Mouse (Mus musculus) adrenal gland, postnatal 4 days (tissue): ENCODE data around the gene Hoxa1. TPM values are rescaled to one million over a fixed set of nuclear protein-coding genes. Genes with fewer than 3 reads are reported as not detected.

Experiments used
- DNase-seq, 2 experiments: peaks; one replicate each; pipeline ENCODE4 v3.0.0; 2021 to 2022; ENCODE audit warnings: low spot score in 2 of 2, mixed read lengths in 2 of 2
- total RNA-seq, 2 experiments: library from RNA; stranded (reverse); gene quantifications; 2 replicates each; pipeline ENCODE4 v1.2.3; 2021

Hoxa1 gene
- total RNA-seq, 2 experiments from 2014 or later: 1.2 to 1.4 TPM

DNA sequence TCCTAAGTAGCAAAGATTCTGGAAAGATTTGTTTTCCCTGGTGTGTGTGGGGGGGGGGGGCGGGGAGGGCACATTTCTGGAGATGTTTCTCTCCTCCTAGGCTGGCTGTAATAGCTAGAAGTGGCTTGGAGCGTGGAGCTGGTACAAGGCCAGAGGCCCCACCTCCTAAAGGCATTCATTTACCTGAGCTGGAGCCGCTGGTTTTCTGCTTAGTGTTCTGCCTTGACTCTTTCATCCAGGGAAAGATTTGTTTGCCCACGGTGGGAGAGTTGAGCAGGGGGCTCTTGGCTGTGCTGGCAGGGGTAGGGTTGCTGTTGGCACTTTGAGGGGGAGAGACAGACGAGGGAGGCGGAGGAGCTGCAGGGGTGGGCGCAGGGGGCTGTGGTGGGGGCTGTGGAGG lies 13.8 kb upstream of the Hoxa1 start:
- no peak for DNase-seq

DNA sequence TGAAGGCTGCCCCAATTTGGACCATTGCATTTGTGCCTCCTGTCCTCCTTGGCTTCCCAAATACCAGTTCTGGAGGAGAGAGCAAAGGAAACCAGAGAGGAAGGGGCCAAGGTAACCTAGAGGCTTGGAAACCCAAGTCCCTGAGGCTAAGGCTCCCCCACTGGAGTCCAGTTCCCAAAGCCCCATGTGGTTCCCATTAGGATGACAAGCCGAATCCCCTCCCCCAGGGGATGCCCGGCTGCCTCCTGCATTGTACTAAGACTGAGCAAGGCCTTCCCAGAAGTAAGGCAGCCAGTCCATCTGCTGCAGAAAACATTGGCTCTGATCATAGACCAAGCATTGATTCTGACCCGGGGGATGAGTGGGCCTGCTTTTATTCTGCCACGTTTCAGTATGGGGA lies 13.2 kb upstream of the Hoxa1 start:
- DNase-seq: no peak

DNA sequence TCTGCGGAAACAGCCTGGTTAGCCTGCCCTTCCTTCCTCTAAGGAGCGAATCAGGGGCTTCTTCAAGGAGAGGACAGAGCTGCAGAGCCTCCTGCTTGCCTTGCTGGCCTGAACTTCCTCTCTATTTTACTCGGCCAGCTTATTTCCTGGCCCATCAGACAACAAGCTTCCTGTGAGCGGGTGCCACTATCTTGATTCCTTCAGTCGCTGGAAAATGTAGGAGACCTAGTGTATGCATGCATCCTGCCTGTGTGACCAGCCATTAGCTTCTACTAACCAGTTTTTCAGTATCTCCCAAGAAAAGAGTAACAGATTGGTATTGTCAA lies 12.7 kb upstream of the Hoxa1 start:
- no peak for DNase-seq

DNA sequence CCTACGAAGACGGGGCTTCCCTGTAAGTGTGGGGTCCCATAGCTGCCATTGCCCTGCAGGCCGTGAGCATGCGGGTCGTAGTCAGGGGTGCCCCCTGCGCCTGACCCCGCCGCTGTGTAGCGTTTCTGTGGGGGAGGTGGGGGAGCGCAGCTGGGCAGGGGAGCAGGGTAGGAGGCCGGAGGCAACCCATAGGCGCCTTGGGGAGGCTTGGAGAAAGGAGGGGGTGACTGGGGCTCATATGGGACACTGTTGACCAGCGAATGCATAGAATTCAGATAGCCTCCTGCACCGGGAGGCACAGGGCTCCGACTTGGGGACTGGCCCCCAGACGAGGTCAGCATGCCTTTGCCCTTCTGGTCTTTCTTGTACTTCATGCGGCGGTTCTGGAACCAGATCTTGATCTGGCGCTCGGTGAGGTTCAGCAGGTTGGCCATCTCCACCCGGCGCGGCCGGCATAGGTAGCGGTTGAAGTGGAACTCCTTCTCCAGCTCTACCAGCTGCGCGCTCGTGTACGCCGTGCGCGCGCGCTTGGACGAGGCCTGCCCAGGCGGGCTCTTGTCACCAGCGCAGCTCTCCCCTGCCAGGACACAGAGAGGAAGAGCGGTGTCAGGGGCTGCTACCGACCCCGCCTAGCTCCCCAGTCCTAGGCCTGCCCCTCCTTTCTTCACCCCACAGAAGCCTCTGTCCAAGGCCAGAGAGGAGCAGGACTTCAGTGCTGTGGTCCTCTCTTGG lies 12.2 kb upstream of the Hoxa1 start:
- DNase-seq: peak in 1 of 2 experiments; percentile 37

DNA sequence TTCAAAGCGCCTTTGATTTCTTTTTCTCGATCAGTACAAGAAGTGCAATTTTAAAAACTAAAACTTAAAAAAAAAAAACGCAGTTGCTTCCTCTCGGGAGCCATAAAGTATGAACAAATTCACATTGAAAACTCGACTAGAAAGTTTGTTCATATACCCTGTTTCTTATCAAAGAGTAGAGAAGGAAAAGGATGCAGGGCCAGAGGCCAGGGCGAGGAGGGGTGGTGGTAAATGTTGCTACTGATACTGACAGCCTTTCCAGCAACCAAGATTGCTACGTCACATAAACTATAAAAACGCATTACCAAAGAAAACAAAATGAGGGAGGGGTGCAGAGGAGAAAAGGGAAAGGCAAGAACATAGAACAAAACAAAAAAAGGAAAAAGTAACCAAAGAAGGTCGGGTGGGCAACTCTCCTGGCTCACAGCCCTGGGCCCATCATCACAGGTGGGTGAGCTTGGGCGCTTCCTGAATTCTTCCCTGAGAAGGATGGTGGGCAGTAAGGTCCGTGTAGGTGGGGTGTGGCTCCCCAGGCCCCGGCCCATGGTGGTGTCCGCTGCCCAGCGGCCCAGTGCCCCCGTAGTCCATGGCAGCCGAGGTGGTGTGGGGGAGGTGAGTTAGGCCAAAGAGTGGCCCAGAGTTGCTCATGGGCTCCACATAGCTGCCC lies 11.5 kb upstream of the Hoxa1 start:
- DNase-seq: no peak

DNA sequence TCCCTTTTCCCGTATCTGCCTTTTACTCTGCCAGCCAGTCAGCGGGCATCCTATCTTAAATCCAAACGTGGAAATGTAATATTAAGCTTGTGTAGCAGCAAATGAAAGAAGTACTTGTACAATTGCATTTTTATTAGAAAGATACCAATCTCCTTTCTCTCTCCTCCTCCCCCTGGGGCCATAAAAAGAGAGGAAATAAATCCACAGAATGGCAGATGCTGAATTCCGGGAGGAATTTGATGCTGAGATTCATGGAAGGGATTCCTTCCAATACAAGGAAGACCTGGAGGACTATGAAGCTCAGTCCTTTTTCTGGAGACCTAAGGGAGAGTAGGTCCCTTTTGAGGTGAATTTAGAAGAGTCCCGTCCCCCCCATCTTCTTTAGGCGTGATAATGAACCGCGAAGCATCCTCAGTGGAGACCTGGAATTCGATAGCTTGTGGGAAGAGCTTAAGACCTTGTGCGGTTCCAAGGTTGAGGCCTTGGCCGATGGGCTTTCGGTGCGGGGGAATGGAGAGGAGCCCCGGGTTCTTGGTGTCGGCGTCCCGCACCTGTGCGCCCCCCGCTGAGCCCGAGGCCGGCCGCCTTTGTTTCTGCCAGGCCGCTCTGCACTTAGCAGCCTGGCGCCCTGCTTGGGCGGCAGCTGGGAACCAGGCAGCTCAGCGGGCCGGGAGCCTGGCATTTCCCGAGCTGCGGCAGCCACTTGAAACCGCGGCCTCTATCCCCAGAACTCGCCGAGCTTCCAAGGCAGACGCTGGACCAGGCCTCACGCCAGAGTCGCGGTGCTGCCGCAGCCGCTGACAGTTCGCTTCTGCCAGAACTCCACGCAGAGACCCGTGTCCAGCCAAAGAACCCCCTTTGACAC lies 10.3 kb upstream of the Hoxa1 start:
- DNase-seq: no peak

DNA sequence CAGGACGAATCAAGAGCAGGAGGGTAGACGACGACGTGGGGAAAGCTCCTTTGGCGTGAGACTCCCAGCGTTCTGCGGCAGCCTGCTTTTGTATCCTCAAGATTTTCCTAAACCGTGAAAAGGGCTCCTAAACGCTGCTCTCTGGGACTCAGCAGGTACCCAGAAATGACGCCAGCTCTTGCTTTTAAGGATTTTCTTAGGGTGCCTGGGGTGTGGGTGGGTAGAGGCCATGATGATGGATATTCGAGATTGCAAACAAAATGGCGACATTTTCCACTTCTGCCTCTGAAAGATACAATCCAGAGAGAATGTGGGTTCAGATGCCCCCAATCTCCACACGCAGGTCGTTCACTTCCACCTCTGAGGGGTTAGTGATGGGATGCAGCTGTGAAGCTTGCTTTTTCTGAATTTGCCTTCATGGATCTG lies 9.6 kb upstream of the Hoxa1 start:
- no peak for DNase-seq

DNA sequence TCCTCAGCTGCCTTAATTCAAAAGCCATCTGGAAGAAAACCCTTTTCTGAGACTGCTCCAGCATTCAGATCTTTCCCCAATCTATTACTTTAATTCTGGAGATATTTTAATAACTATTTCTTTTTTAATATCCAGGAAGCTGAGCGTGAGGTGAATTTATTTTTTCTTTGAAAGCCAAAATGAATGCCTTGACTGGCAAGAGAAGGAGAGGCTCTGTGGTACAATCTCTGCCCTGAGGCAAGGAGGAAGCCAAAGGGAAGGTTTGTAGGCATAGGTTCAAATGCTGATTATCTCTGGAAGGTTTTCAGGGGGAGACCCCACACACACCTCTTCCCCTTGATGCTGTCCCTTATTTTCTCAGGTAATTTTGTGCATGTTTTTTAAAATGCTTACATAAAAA lies 9.1 kb upstream of the Hoxa1 start:
- DNase-seq: no peak

DNA sequence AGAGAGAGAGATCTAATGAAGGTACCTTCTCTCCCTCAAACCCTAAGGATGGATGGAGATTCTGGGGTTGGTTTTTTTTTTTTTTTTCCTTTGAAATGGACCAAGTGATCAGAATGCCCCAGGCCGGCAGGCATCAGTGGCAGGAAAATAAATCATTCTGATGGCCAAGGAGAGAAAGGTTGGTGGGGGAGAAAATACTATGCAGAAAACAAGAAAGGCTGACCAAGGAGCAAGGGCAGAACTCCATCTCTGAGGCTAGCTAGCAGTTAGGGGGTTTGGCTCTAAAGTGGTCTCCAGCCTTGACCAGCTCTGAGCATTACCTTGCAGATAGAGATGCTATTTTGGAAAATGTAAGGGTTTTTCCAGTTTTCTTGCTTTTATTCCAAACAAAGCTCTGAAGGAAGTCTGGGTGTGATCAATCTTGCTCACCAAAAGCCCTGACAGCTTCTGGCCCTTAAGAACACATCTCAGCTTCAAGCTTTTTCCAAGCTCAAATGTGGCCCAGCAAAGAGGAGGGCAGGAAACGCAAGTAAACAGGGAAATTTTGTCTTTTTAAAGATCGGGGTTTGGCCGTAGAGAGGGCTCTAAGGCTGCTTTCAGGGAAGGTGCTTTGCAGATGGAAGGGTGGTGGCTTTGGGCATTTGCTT lies 8.4 kb upstream of the Hoxa1 start:
- no peak for DNase-seq

DNA sequence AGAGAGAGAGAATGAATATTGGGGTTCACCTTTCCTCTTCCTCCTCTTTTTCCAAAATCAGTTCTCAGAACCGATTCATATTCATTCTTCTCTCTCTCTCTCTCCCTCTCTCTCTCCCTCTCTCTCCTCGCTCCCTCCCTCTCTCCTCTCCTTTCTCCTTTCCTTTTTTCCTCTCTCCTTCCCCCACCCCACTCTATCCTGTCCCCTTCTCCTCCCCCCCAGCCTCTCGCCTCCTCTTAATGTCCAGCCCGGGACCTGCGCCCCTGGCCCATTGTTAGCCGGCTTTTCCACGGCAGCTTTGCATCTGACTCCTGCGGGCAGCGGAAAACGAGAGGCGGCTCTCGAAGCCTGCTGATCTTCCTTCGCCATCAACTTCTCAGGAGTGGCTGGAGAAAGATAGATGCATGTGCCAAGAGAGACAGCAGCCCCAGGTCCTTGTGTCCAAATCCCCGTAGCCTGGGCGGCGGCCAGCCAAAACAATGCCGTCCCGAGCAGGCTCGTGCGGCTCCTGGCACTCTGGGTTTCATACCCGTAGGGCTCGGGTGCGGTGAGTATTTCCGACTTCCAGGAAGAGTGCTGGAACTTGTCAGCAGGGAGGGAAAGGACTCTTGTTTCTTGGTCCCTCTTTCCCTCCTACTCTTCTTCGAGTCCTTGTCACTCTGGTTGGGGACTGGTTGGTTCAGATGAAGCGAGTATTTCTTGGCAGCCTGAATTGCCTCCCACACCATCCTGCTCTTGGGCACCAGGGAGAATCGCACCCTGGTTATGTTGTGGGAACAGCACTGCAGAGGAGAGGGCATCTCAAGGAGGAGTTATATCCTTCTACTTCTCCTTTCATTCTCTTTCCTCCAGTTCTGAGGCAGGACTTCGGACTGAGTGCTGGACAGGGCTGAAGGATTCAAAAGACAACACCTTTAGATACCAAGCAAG lies 7.6 kb upstream of the Hoxa1 start:
- no peak for DNase-seq

DNA sequence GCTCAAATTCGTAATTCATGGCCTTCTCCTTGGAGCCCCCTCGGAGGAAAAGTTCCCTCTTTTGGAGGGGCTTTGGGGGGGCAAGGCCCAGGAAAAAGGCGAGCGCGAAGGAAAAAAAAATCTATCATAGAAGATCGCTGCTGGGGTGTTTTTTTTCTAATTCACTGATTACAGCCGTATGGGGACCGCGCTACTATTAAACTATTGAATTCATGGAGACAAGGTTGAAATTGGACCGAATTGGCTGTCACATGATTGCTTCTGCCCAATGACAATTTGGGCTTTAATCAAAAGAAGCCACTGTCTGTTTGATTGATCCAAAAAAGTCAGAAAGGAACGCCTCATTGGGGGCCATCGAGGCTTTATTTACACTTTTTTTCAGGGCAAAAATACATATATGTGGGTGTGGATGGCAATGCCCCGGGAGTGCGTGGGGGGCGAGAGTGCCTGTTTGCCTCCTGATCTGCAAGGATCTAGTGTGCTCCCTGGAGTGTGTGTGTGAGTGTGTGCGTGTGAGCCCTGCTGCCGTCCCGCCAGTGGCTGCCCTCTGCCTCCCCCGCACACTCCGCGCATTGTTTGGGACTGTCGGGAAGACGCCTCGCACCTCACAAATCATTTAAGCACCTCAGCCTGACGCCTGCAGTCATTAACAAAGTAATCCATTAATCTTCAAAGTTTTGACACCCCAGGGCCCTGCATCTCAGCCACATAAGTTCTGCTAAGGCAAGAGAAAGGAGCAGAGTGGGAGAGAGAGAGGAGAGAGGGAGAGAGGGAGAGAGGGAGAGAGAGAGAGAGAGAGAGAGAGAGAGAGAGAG lies 6.7 kb upstream of the Hoxa1 start, which contains the start of gene Hoxa2:
Hoxa2 (minus strand) TSS at position 206 of the 815 bp plus-strand sequence.
- DNase-seq: no peak

DNA sequence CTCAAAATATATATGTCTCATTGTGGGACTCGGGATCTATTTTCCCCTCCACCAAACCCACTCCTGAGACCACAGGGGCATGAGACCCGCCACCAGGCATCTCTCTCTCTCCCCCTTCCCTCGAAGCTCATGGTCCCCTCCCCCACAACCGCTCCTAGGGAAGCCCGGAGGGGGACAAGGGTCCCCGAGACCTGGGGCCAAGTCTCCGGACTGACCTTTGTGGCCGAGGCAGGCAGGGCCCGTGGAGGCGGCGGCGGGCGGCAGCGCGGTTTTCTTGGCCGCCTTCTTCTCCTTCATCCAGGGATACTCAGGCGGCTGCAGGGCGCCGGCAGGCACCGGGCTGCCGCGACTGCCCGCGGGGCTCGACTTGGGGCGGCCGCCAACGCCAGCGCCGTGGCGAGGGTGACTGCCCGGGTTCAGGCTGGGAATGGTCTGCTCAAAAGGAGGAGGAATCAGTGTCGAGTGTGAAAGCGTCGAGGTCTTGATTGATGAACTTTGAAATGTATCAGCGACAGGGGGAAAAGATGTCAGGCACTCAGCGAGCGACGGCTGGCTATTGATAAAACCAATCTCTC lies 6.0 kb upstream of the Hoxa1 start:
- DNase-seq: peak in 1 of 2 experiments; percentile 23

DNA sequence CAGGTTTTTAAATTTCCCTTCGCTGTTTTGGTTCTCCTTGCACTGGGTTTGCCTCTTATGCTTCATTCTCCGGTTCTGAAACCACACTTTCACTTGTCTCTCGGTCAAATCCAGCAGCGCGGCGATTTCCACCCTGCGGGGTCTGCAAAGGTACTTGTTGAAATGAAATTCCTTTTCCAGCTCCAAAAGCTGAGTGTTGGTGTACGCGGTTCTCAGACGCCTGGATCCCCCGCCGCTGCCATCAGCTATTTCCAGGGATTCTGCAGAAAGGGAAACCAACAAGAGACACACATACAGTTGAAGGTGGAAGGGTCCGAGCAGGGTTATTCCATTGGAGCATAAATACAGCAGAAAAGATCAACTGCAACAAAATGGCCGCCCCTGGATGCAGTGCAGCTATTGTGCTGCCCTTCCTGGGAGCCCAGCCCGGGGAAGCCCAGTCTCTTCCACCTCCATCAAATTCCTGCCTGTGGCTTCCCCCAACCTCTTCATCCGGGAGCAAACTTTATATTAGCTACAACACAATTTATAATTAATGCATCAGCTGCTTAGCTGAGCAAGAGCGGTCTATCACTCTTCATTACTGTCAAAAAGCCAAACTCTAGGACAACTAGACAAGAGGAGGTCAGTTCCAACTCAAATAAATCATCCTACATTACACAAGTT lies 5.4 kb upstream of the Hoxa1 start:
- no peak for DNase-seq

DNA sequence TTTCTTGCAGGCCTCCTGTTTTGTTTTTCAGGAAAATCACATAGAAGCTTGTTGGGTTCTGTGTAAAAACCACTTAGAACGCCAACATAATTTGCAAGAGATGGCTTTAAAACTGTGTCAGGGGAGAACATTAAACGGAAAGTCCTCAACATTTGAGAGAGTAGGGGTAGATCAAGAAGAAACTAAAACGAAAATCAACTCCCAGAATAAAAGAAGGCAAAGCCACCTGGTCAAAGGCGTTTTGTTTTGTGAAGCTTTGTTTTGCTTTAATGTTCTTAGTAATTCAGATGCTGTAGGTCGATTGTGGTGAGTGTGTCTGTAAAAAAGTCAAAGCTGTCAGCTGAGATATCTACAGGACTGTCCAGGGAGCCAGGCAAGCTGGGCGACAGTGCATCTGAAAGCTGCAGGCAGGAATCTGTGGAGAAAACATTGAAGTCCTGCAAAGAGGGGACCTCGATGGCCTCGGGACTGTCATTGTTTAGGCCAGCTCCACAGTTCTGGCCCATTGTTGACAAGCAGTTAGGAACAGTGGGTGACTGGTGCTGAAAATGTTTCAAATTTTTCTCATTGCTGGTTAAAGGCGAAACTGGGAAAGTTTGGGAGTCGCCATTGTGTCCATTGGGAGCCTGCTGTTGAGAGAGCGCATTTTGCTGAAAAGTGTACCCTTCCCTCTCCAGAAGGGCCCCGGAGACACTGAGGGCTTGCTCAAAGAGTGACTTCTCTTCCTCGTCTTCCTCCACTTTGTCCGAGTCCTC lies 4.7 kb upstream of the Hoxa1 start:
- DNase-seq: no peak

DNA sequence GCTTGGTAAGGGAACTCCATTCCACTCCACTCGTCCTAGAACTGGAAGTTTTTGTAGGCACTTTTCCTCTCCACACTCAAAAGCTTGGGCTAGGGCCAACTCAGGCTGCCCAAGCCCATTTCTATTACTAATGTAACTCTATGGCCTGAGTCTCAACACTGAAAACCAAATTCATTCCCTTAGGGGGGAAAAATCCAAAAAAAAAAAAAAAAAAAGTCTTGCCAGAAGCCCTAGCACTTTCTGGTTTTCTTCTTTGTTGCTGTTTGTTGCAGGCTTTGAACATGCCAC lies 3.9 kb upstream of the Hoxa1 start:
- no peak for DNase-seq

DNA sequence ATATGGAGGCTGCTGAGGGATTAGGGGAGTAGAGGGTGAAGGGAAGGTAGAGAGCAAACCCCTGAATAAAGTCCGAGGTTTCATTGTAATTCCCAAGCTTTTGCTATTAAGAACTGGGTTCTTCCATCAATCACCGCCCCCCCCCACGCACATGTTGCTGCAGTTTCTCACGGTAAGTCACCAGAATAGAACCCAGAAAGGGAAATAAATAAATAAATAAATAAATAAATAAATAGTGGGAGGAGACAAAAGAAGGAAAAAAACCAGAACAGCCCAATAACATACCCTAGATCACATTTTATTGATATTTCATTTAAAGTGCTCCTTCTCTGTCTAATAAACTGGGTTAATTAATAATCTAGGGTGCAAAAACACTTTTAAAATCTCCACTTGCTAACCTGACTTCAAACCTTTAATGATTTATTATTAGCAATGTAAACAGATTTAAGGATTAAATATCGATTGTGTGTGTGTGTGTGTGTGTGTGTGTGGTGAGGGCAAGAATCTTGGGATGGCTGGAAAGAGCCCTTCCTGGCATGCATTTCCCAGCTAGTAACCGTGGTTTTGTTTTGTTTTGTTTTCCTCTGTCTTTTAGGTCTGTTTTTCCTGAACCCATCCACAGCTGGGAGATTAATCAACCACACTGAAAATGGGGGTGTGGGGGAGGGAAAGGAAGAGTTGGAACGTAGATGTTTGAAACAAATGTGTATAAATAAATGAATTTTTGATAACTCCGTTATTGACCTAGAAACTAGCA lies 3.4 kb upstream of the Hoxa1 start:
- DNase-seq: no peak
